Mouse (Mus musculus) lung, embryonic 14.5 days (tissue): ENCODE results near the gene Sos1. TPM values are rescaled to one million over a fixed set of nuclear protein-coding genes. Genes with fewer than 3 reads are reported as not detected.

Experiments
- ATAC-seq: fragments of 200-750 bp; cut with Nextera tagmentation; 2 replicates; pipeline ENCODE4 v1.8.0; 2017; ENCODE audit warnings: mild to moderate bottlenecking, moderate TSS enrichment, moderate library complexity; ENCODE audit not compliant: insufficient read depth
- DNase-seq: peaks from one replicate; pipeline ENCODE4 v3.0.0-alpha.2; 2015
- H3K27ac ChIP-seq: fragments of 300-500 bp; sonication (generic); 2 replicates; pipeline ENCODE4 v1.5.1; 2014; ENCODE audit warnings: low read depth, mild to moderate bottlenecking, moderate library complexity
- H3K27me3 ChIP-seq: fragments of 300-500 bp; sonication (generic); 2 replicates; pipeline ENCODE4 v1.6.1; 2014; ENCODE audit warnings: low read length, control low read depth; ENCODE audit not compliant: insufficient read depth
- H3K36me3 ChIP-seq: fragments of 300-500 bp; sonication (generic); 2 replicates; pipeline ENCODE4 v1.6.1; 2014; ENCODE audit warnings: control low read depth; ENCODE audit not compliant: insufficient read depth
- H3K4me1 ChIP-seq: fragments of 300-500 bp; sonication (generic); 2 replicates; pipeline ENCODE4 v1.6.1; 2014; ENCODE audit warnings: antibody characterized with exemption, control low read depth; ENCODE audit not compliant: insufficient read depth
- H3K4me2 ChIP-seq: fragments of 300-500 bp; sonication (generic); 2 replicates; pipeline ENCODE4 v1.6.1; 2014; ENCODE audit warnings: mild to moderate bottlenecking
- H3K4me3 ChIP-seq: fragments of 300-500 bp; sonication (generic); 2 replicates; pipeline ENCODE4 v1.5.1; 2014; ENCODE audit warnings: low read depth, low read length
- H3K9ac ChIP-seq: fragments of 300-500 bp; sonication (generic); 2 replicates; pipeline ENCODE4 v1.6.1; 2014
- H3K9me3 ChIP-seq: fragments of 300-500 bp; sonication (generic); 2 replicates; pipeline ENCODE4 v1.6.1; 2016; ENCODE audit warnings: low read depth, low read length, control low read depth
- CTCF ChIP-seq: IDR thresholded peaks from 2 replicates; pipeline ENCODE4 v1.5.1; 2016; ENCODE audit warnings: antibody characterized with exemption, low read depth
- WGBS: fragments of 180-500 bp; shearing (Covaris S2); extraction: QIAGEN DNeasy Blood & Tissue Kit; methylation state at CpG from one replicate; pipeline ENCODE4 v1.1.7; 2014; 5-methylcytosine and 5-hydroxymethylcytosine counted together
- polyA plus RNA-seq: library from polyadenylated mRNA; unstranded; fragments of >200 nt; fragmentation: Nextera tagmentation; extraction: Ambion mirVana; gene quantifications from 2 replicates; pipeline ENCODE4 v1.2.1, GENCODE M21; 2014

Gene Sos1
- polyA plus RNA-seq, 1 experiment from 2014 or later = 8.5 TPM

DNA sequence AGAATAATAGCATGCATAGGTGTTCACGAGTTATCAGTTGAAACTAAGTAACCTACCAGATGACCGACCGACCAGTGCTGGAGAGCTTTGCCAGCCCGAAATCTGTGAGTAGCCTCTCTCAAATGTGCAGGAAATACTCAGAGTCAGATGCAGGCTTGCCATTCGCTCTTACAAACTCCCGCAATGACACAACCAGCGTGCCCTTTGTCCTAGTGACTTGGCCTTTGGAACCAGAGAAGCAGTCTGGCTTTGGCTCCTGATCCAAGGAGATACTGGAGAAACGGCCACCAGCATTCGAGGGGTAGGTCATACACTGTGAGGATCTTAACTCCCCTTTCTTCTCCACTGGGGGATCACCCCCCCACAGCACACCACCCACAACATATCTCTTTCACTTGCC is 35.7 kb upstream of the Sos1 start:
- TF ChIP-seq CTCF = no peak
- H3K27me3 ChIP-seq = no peaks in the 10 kb centered on the region
- DNase-seq (no peak), ATAC-seq (no peak)
- no peaks in the 10 kb centered on the region for H3K9me3 ChIP-seq
- H3K4me3 ChIP-seq = no peak overlapping the region
- no peak overlapping the region for H3K9ac ChIP-seq
- no peak overlapping the region for H3K27ac ChIP-seq
- H3K36me3 ChIP-seq = no peaks in the 10 kb centered on the region
- 84% methylated on average over 9 of the region's 9 CpGs for WGBS
- no peak overlapping the region for H3K4me2 ChIP-seq
- H3K4me1 ChIP-seq = no peaks in the 10 kb centered on the region

DNA sequence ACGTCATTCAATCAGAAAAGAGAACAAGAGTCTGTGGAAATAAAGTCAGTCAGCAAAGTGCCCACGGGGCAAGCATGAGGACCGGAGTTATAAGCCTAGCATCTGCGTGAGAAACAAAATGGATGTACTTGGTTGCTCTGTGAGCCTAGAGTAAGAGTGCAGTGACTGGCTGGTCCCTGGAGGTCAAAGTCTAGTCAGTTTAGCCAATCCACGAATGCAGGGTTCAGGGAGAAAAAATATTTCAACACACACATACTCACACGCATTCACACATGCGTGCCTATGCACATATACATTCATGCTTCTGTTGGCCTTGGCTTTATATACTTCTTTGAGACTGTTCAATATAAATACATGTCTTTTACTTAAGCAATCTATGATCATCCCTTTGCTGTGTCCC is 35.3 kb upstream of the Sos1 start:
- Histone ChIP-seq H3K27me3 (no peaks in the 10 kb centered on the region), H3K4me1 (no peaks in the 10 kb centered on the region), H3K9me3 (no peaks in the 10 kb centered on the region), H3K9ac (no peak overlapping the region), H3K27ac (no peak overlapping the region), H3K36me3 (no peaks in the 10 kb centered on the region), H3K4me2 (no peak overlapping the region), H3K4me3 (no peak overlapping the region)
- 91% methylated on average over 7 of the region's 7 CpGs for WGBS
- no peak for TF ChIP-seq CTCF
- ATAC-seq = no peak
- no peak for DNase-seq

DNA sequence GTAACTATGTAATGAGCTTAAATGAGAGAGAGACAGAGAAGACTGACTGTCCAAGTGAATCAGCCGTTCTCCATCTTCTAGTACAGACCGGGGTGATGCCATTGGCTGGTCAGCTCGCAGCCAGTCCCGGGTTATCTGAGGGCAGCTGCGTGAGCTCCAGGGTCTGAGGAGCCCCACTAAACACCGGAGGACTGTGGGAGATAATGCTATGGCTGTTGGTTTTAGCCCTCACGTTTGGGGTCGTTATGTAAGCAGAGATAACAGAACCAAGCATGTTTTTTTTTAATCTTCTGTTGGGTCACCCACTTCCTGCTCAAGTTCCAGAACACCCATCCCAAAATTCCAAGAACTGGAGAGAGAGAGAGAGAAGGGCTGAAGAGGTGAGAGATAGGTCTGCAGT is 33.5 kb upstream of the Sos1 start:
- Histone ChIP-seq H3K9me3 (no peaks in the 10 kb centered on the region), H3K4me2 (no peak overlapping the region), H3K9ac (no peak overlapping the region), H3K27ac (no peak overlapping the region), H3K4me3 (no peak overlapping the region), H3K4me1 (no peaks in the 10 kb centered on the region), H3K36me3 (no peaks in the 10 kb centered on the region), H3K27me3 (no peaks in the 10 kb centered on the region)
- no peak for TF ChIP-seq CTCF
- ATAC-seq (no peak), DNase-seq (no peak)
- WGBS = 34% methylated on average over 8 of the region's 8 CpGs

DNA sequence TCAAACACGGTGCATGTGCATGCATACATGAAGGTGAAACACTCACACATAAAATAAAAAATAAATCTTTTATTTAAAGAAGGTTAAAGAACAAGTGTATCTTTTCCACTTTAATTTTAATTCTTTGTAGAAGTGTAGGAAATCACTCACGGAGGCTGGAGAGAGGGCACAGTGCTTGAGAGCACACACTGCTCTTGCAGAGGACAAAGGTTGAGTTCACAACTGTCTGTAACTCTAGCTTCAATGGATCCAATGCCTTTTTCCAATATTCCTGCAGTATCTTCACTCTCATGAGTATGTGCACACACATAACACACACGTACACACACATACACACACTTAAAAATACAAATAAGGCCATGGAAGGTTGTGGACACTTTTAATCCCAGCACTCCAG is 30.2 kb upstream of the Sos1 start:
- 49% methylated on average over 3 of the region's 3 CpGs for WGBS

DNA sequence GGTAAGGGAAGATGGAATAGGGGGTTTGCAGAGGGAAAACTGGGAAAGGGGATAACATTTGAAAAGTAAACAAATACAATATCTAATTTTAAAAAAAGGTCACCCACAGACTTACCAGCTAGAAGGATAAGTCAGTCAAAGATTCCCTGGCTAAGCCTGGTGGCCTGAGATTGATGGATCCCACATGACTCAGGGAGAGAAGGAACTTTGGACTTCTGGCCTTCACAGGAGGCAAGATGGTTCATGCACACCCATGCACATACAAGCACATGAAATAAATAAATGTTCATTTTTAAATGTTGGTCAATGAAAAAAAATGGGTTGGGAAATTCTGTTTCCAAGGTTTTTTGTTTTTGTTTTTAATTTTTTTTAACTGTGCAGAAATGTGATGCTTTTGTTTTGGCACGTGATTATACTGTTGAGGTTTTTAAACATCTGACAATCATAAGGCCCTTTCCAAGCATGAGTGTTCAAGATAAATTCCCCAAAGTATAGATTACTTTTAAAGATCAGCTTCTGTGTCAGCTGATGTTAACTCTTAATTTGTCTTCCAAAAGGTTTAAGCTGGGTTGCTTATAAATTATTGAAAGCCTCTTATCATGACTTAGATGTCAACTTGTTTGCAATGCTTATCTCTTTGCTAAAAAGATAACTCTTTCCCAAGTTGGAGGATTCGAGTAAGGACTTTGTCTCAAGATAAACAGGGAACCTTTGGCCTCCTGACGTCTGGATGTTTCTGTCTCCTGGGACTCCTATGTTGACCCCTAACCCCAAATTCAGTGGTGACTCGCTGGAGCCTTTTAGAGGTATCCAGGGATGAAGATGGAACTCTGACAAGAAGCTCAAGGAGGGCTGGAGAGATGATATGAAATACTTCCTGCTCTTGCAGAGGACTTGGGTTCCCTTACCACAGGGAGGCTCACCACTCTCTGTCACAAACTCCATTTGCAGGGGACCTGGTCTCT is 29.5 kb upstream of the Sos1 start:
- H3K4me3 ChIP-seq = no peak overlapping the region
- no peaks in the 10 kb centered on the region for H3K4me1 ChIP-seq
- no peaks in the 10 kb centered on the region for H3K27me3 ChIP-seq
- no peak for TF ChIP-seq CTCF
- no peak for DNase-seq
- WGBS = 6% methylated on average over 4 of the region's 4 CpGs
- no peak for ATAC-seq
- H3K9me3 ChIP-seq = no peaks in the 10 kb centered on the region
- no peak overlapping the region for H3K27ac ChIP-seq
- H3K36me3 ChIP-seq = no peaks in the 10 kb centered on the region
- no peak overlapping the region for H3K4me2 ChIP-seq
- H3K9ac ChIP-seq = no peak overlapping the region

More for the DNA sequence above, 30.2 kb upstream of the Sos1 start:
- H3K4me3 ChIP-seq = no peak overlapping the region
- H3K27ac ChIP-seq = no peak overlapping the region
- H3K4me2 ChIP-seq = no peak overlapping the region
- no peak for TF ChIP-seq CTCF
- no peaks in the 10 kb centered on the region for H3K4me1 ChIP-seq
- ATAC-seq (no peak), DNase-seq (no peak)
- no peaks in the 10 kb centered on the region for H3K9me3 ChIP-seq
- no peaks in the 10 kb centered on the region for H3K36me3 ChIP-seq
- H3K27me3 ChIP-seq = no peaks in the 10 kb centered on the region
- no peak overlapping the region for H3K9ac ChIP-seq

DNA sequence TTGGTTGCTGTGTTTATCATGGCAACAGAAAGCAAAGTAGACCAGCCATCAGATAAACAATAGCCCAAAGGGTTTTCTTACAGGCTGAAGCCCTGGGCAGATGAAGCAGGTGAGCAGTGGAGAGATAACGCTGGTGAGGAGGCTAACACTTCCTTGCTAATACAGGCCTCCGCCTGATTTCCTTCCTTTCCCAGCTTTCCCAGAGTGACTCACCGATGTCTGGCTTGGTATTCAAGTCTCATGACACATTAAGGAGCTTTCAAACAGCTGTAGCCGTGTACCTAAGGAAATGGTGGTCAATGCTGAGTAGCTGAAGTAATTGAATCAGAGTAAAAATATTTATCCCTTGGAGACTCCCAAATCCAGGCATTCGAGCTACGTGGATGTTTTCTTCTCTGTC is 25.5 kb upstream of the Sos1 start:
- 78% methylated on average over 6 of the region's 6 CpGs for WGBS
- Histone ChIP-seq H3K9me3 (no peaks in the 10 kb centered on the region), H3K4me3 (no peak overlapping the region), H3K27ac (no peak overlapping the region), H3K4me2 (no peak overlapping the region), H3K4me1 (no peaks in the 10 kb centered on the region), H3K9ac (no peak overlapping the region), H3K36me3 (no peaks in the 10 kb centered on the region), H3K27me3 (no peaks in the 10 kb centered on the region)
- no peak for TF ChIP-seq CTCF
- no peak for ATAC-seq
- DNase-seq = no peak

DNA sequence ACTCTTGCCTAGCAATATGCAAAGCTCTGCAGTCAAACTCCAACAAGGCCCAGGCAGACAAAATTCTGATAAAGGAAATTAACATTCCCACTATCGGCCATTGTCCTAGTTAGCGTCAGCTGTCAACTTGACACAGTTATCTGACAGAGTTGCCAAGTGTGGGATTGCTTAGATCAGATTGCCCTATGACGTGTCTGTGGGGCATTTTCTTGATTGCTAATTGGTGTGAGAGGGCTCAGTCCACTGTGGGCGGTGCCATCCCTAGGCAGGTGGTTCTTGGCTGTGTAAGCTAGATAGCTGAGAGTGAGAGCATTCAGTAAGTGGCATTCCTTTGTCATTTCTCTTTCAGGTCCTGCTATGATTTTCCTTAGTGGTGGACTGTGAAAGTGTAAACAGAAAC is 25.1 kb upstream of the Sos1 start:
- no peak for TF ChIP-seq CTCF
- Histone ChIP-seq H3K36me3 (no peaks in the 10 kb centered on the region), H3K4me3 (no peak overlapping the region), H3K9me3 (no peaks in the 10 kb centered on the region), H3K9ac (no peak overlapping the region), H3K27ac (no peak overlapping the region), H3K4me2 (no peak overlapping the region), H3K27me3 (no peaks in the 10 kb centered on the region), H3K4me1 (no peaks in the 10 kb centered on the region)
- no peak for DNase-seq
- WGBS = 80% methylated on average over 4 of the region's 4 CpGs
- no peak for ATAC-seq
